Mouse (Mus musculus): Measurements from ENCODE around the gene Lrrc45.

The Lrrc45 gene

GRCm38 (mm10) chr11:120704486-120705325 lies 9.0 kb upstream of the Lrrc45 start:
- DNase-seq = no peak

GRCm38 (mm10) chr11:120706120-120706519 lies 7.6 kb upstream of the Lrrc45 start:
- DNase-seq = no peak

DNA sequence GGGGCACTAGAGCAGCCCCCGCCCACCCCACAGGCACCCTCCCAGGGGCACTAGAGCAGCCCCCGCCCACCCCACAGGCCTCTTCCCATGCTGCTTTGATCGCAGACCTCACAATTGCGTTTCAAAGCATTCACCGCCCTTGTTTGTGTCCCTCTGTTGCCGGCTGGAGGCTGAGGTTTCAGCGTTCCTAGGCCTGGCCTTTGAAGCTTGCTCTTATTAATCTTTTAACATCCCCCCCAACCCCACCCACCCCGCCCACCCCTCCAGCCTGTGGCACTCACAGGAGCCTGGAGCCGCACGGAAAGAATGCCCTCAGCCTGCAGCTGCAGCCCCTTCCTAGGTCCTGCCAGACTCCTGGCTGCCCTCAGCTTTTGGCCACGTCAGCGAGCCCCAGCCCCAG lies 6.5 kb upstream of the Lrrc45 start:
- no peak for DNase-seq

DNA sequence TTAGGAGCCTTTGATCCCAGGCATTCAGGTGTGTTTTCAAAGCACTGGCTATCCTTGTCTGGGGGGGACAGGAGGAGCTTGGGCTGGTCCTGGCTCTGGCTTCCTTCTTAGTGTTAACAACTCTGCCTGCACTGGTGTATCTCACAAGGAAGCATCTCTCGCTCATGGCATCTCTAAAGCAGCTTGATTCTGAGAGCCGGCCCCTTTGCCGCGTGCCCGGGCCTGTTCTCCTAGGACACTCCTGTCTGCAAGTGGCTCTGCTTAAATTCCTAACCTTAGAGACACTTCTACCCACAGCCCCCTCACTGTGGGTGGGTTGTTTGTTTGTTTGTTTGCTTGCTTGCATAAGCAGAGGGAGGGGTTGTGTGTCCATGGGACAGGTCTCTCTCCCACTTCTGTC lies 5.8 kb upstream of the Lrrc45 start:
- DNase-seq = no peak

DNA sequence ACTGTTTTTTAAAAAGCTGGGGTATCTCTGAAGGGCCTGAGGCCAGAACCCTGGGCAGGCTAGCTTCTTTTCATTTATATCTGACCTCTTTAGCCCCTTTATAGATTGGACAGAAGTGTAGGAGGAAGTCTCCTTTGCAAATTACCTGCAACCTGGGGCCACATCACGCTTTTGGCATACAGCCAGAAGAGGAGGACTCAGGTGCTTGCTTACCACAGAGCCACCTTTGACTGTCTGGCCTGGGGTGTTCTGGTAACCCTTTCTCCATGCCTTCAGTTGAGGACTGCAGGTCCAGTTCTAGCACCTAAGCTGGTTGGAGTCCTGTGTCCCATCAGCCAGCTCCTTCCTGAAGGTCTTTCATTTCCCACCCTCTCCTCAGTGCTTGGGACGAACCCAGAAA lies 4.2 kb upstream of the Lrrc45 start:
- DNase-seq = no peak

GRCm38 (mm10) chr11:120710672-120711071 lies 3.1 kb upstream of the Lrrc45 start:
- no peak for DNase-seq

- DNase-seq = no peak
Measured at GRCm38 (mm10) chr11:120711980-120712604, 1.6 kb upstream of the Lrrc45 start.

GRCm38 (mm10) chr11:120712771-120713568 lies 755 bp upstream of the Lrrc45 start:
- peak; percentile 73 for DNase-seq

DNA sequence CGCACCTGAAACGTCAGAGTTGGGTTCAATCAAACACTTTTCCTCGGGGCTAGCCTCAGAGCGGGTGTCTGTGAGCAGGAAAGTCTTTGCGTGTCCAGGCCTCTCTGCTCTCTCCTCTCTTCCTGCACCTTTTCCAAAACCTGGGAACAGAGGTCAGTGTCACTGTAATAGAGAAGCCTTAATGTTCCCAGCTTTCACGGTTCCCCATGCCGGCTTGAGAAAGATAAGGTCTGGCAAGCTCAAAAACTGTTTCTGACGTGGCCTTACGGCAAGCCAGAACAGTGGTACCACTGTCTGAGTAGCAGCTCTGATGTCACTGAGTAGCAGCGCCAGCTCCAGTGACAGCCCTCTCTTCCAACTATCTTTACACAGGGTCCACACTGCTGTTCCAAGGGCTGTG lies 821 bp downstream of the Lrrc45 start:
- DNase-seq = no peak

GRCm38 (mm10) chr11:120715131-120715530 lies 1.4 kb downstream of the Lrrc45 start:
- DNase-seq = no peak

DNA sequence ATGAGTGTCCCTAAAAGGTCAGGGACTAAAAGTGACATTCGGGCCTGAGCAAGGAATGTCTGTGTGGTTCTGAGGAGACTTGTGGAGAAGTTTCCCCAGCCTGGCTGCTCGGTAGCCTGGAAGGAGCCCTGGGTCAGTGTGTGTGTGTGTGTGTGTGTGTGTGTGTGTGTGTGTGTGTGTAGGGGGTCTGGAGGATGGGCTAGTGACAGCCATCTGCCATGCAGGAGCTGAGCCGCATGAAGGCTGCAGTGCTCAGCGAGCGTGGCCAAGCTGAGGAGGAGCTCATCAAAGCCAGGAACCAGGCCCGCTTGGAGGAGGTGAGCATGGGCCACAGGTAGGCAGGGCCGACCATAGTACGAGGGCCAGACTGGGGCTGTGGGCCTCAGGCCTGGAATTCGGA lies 5.5 kb downstream of the Lrrc45 start:
- DNase-seq = no peak

DNA sequence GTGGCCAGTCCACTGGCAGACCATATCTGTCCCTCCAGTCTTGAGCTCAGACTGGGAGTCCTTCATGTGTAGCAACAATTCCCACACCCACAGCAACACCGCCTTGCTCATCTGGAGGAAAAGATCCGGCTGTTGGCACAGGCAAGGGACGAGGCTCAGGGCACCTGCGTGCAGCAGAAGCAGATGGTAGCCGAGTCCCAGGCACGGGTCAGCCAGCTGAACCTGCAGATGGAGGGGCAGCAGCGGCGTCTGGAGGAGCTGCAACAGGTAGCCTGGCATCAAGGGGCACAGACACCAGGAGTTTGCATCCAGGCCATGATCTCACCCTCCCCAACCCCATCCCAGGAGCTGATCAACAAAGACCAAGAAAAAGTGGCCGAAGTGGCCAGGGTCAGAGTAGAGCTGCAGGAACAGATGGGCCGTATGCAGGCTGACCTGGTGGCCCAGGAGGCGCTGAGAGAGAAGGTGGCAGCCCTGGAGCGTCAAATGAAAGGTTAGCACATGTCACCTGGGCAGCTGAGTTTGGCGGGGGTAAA lies 6.2 kb downstream of the Lrrc45 start:
- DNase-seq = no peak

DNA sequence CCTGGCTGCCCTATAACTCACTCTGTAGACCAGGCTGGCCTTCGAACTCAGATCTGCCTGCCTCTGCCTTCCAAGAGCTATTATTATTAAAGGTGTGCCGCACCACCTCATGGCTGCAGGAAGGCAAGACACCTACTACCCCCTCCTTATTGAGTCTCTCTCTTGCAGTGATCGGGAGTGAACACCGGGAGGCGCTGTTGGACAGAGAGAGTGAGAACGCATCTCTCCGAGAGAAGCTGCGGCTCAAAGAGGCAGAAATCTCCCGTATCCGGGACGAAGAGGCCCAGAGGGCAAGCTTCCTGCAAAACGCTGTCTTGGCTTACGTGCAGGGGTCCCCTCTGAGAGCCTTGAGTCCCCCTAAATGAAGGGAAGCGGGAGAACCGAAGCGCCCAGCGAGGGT lies 6.7 kb downstream of the Lrrc45 start:
- peak; percentile 94 for DNase-seq

DNA sequence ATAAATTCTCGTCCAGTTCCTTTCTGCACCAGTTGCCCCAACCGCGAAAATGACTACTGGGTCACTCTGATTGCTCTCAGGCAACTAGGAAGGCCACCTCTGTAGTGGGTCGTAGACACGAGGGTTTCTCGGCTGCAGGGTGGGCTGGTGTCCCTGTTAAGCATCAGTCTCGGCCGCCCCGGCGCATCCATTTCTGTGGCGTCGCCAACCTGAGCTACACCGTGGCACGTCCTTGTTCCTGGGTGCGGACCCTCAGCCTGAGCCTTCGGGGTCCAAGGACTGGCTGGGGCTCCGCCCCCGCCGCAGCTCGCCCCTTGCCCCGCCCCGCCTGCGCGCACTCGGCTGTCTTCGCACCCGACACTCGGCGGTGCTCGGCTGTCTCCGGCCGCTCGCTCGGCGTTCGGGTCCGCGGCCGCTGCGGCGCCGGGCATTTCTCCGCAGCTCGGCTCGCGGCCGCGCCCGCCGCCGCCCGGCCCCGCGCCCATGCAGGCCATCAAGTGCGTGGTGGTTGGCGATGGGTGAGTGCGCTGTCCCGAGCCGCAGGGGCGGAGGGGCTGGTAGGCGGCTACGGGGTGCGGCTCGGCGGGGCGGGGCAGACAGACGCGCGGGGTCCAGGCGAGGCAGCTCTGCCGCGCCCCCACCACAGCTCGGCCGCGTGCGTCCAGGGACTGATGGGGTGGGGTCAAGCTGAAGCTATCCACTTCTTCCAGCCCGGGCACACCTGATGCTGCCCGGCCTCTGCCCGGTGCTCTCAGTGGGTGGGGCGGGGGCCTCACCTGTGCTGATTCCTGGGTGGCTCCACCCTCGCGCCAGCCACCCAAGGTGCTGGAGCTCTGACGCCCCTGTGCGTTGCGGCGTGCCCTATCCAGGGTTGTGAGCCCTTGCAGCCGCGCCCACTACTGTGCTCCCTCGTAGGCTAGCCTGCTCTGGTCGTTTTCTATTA lies 7.7 kb downstream of the Lrrc45 start, which contains the start of gene Rac3:
Gene Rac3 (plus strand): TSS at position 347 of the 943 bp plus-strand sequence.
- DNase-seq = no peak

DNA sequence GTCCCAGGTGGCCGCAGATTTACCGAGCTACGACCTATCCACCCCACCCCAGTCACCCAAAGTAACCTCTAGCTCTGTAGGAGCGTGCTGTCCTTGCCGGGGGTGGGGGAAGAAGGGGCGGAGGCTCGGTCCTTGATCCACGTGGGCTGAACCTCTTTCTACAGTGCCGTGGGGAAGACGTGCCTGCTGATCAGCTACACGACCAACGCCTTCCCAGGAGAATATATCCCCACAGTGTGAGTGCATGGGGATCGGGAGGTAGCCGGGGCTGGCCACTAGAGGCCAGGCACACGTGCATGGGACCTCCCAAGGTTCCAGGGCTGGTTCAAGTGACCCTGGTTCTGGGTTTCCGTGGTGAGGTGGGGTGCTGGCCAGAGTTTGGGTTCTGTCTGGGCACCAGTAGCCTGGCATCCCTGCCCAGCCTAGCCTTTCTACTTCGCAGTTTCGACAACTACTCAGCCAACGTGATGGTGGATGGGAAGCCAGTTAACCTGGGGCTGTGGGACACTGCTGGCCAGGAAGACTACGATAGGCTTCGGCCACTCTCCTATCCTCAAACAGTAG lies 8.4 kb downstream of the Lrrc45 start:
- no peak for DNase-seq

DNA sequence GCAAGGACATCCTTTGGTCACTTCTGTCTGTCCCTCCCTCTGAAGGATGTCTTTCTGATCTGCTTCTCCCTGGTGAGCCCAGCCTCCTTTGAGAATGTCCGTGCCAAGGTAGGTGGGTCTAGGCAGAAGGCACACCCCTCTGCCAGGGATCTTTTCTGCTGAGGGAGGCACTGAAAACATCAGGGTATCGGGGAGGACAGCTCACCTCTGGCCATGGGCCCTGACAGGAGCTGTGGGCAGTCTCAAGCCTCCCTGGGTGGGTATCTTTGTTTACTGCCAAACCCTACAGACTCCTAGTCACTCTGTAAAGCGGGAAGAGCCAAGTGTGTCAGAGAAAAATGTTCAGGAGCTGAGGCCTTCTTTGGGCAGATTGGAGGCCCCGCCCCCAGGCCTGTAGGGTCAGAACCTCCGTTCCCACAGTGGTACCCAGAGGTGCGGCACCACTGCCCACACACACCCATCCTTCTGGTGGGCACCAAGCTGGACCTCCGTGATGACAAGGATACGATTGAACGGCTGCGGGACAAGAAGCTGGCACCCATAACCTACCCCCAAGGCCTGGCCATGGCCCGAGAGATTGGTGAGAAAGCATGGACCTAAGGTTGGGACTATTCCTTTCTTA lies 9.1 kb downstream of the Lrrc45 start:
- DNase-seq = no peak

DNA sequence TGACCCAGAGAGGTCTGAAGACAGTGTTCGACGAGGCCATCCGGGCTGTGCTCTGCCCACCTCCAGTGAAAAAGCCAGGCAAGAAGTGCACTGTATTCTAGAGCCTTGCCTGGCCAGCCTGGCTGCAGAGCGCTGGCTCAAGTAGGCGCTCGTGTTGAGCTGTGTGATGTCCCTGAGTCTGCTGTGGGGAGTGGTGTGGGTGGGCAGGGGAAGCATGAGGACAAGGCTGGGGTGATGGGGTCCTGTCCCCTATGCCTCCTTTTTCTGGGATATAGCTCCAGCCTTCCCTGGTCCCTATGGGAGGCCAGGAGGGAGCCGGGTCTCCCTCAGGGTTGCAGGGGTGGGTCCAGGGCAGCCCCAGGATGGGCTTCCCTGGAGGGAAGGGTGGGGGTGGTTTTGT lies 9.8 kb downstream of the Lrrc45 start:
- no peak for DNase-seq

DNA sequence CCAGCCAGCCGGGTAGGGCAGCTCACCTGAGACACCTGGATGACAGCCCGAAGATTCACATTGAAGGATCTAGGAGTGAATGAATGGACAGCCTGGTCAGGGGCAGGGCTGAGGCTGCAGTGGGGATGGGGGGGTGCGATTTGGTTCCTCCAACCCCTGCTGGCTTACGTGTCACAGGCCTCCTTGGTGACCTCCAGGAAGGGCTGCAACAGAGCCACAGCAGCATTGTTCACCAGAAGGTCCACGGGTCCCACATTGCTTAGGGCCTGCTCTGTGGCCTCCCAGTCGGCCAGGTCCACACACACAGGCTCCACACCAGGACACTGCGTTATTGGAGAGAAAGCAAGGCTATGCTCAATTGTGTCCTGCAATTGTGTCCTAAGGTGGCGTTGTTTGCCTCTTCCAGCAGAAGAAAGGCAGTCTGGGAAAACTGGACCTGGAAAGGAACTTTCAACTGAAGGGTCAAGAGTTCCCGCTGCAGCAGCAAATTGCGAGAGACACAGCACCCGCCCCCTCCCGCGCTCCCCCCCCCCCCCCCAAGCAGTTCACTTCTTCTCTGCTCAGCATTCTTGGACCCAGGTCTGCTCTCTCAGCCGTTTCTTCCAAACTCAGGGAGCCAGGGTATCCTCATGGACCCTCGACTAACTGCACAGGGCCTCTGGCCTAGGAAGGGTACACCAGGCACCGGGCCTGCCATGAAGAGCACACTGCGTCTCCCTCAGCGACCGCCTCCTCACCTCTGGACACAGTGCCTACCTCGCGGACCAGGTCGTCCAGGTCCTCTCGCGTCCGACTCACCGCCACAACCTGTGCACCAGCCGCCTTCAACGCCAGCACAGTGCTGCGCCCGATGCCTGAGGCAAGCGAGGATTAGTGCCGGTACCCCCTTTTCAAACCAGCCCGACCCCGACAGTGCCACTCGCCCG lies 12.8 kb downstream of the Lrrc45 start:
- peak; percentile 14 for DNase-seq

GRCm38 (mm10) chr11:120727169-120727527 lies 13.4 kb downstream of the Lrrc45 start, which contains the start of gene Dcxr:
Dcxr (minus strand) TSS chr11:120727281.
- DNase-seq = peak; percentile 91

DNA sequence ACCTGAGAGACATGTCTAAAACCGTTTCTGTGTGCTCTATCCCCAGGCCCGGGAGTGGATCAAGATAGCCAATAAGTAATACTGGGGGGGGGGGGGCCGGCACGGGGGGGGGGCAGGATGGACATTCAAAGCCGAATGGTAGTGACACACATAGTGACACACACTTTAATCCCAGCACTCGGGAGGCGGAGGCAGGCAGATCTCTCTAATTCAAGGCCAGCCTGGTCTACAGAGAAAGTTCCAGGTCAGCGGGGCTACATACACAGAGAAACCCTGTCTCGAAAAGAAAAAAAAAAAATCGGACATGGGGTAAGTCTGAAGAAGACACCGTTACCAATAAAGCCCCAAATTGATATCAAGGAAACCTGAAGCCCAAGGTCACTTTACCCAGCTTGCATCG lies 13.8 kb downstream of the Lrrc45 start:
- DNase-seq = peak; percentile 12
